Mouse (Mus musculus) neural tube, embryonic 10.5 days (tissue): Measurements from ENCODE around the gene Isg20.

Source experiments
- DNase-seq: peaks from one replicate; pipeline ENCODE4 v3.0.0-alpha.2; 2017; ENCODE audit warnings: low spot score; ENCODE audit errors: extremely low spot score

The Isg20 gene

GRCm38 (mm10) chr7:78954619-78955018, 41.4 kb downstream of the Isg20 start:
- no peak for DNase-seq

- DNase-seq: no peak
These were observed 41.9 kb downstream of the Isg20 start for GRCm38 (mm10) chr7:78955086-78955485.

GRCm38 (mm10) chr7:78958499-78959073, 45.4 kb downstream of the Isg20 start:
- DNase-seq: no peak

- no peak for DNase-seq
These were observed 50.7 kb downstream of the Isg20 start for GRCm38 (mm10) chr7:78963891-78964290.
